Mouse (Mus musculus): ENCODE results near the gene Alx3. TPM values are rescaled to one million over a fixed set of nuclear protein-coding genes. Genes with fewer than 3 reads are reported as not detected.

Gene Alx3
- polyA plus RNA-seq, 1 experiment from 2014 or later, result 1.7 TPM

DNA sequence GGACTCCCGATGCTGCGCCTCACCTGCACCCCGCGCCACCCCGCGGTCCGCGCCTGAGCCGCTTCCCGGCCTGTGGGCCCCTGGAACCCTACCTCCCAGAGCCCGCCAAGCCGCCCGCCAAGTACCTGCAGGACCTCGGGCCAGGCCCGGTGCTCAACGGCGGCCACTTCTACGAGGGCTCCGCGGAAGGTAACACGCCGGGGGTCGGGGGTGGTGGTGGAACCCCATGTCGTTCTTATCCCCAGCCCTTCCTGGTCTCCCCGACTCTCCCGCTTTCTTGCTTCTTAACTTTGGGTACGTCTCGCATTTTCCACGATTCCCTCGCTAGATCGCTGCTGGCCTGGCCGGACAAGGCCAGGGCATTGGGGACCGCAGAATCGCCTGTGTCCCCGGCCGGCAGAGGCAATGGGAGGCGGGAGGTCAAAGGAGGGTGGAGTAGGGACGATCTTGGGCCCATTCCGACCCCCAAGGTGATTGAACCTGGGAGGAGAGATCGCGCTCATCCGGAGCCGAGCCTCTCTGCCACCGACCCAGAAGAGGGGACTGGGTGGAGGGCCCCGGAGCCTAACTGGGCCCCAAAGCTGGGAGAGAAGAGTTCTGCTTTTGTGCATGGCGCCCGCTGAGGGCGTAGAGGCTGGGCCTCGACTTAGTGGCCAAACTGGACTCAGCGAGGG is 570 bp downstream of the Alx3 start:
- Histone ChIP-seq H3K27ac (ENCODE audit: low read depth, low read length) (no peak overlapping the region), H3K27me3 (ENCODE audit: control insufficient read depth, insufficient read depth, low read length) (peaks cover 84% of the 10 kb centered on the region), H3K9me3 (replicated peaks; ENCODE audit: control insufficient read depth, low read length) (no peaks in the 10 kb centered on the region), H3K36me3 (ENCODE audit: control insufficient read depth, insufficient read depth, low read length) (no peaks in the 10 kb centered on the region), H3K9ac (ENCODE audit: low read depth, low read length) (peak overlapping the region; percentile 34; the same call in 1 of the 2 replicates), H3K4me3 (ENCODE audit: low read depth, low read length) (peak overlapping the region; percentile 46), H3K4me2 (peak overlapping the region; percentile 80), H3K4me1 (ENCODE audit: control insufficient read depth, insufficient read depth, low read length) (peaks cover 16% of the 10 kb centered on the region)
- ATAC-seq (replicated peaks; ENCODE audit: insufficient number of reproducible peaks, low FRiP score, low TSS enrichment), result no peak
- WGBS (ENCODE audit: insufficient replicate concordance), result 1% methylated on average over 45 of the region's 50 CpGs

DNA sequence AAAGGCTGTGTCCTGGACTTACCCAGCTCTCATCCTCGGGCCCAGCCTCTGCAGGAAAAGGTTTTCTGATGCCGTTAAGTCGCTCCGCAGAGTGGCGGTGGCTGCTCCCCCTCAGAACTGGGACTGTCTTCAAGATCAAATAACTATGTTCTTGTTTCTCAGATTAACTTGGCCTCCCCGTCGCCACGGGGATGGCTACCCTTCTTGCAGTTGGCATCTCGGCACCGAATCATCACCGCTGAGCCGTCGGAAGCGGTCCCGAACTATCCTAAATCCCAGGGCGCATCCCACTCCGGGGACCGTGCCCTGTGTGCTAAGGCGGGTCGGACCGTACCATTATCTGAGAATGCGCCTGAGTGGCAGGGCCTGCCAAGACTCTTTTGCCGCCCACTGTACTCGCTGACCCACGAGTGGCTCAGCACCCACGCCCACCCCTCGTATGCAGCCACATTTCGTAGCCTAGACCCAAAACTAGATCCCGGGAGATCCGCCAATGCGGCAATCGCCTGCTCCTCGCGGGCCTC is 1.2 kb downstream of the Alx3 start:
- no peak overlapping the region for H3K27ac ChIP-seq (ENCODE audit: low read depth, low read length)
- H3K9ac ChIP-seq (ENCODE audit: low read depth, low read length), result no peak overlapping the region
- ATAC-seq (replicated peaks; ENCODE audit: insufficient number of reproducible peaks, low FRiP score, low TSS enrichment), result no peak
- peak overlapping the region; percentile 46 for H3K4me3 ChIP-seq (ENCODE audit: low read depth, low read length)
- H3K27me3 ChIP-seq (ENCODE audit: control insufficient read depth, insufficient read depth, low read length), result peaks cover 90% of the 10 kb centered on the region
- peak overlapping the region; percentile 80 for H3K4me2 ChIP-seq
- H3K4me1 ChIP-seq (ENCODE audit: control insufficient read depth, insufficient read depth, low read length), result peaks cover 16% of the 10 kb centered on the region
- no peaks in the 10 kb centered on the region for H3K36me3 ChIP-seq (ENCODE audit: control insufficient read depth, insufficient read depth, low read length)
- no peaks in the 10 kb centered on the region for H3K9me3 ChIP-seq (replicated peaks; ENCODE audit: control insufficient read depth, low read length)
- WGBS (ENCODE audit: insufficient replicate concordance), result under 1% methylated on average over 34 of the region's 34 CpGs

DNA sequence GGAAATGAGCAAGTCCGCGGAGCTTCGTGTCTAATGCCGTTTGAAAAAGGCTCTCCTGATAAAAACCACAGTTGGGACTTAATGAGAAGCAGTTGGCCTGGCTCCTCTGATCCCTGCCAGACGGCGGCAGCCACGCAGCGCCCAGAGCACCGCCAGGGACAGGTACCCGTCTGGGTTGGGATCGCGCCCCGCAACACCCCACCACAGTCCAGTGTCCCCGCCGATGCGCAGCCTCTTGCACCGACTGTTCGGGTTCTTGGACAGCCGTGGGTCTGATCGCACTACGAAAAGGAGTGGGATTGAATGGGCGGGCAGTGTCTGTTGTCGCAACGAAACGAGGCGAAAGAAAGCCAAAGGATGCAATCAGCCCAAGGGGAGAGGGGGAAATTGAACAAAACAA is 1.7 kb downstream of the Alx3 start:
- Histone ChIP-seq H3K27ac (ENCODE audit: low read depth, low read length) (no peak overlapping the region), H3K9ac (ENCODE audit: low read depth, low read length) (no peak overlapping the region), H3K36me3 (ENCODE audit: control insufficient read depth, insufficient read depth, low read length) (no peaks in the 10 kb centered on the region), H3K9me3 (replicated peaks; ENCODE audit: control insufficient read depth, low read length) (no peaks in the 10 kb centered on the region), H3K4me2 (peak overlapping the region; percentile 32; the same call in 1 of the 2 replicates), H3K4me1 (ENCODE audit: control insufficient read depth, insufficient read depth, low read length) (peaks cover 16% of the 10 kb centered on the region), H3K27me3 (ENCODE audit: control insufficient read depth, insufficient read depth, low read length) (peaks cover 96% of the 10 kb centered on the region), H3K4me3 (ENCODE audit: low read depth, low read length) (peak overlapping the region; percentile 5; the same call in 1 of the 2 replicates)
- WGBS (ENCODE audit: insufficient replicate concordance), result 0% methylated on average over 26 of the region's 26 CpGs
- no peak for ATAC-seq (replicated peaks; ENCODE audit: insufficient number of reproducible peaks, low FRiP score, low TSS enrichment)

DNA sequence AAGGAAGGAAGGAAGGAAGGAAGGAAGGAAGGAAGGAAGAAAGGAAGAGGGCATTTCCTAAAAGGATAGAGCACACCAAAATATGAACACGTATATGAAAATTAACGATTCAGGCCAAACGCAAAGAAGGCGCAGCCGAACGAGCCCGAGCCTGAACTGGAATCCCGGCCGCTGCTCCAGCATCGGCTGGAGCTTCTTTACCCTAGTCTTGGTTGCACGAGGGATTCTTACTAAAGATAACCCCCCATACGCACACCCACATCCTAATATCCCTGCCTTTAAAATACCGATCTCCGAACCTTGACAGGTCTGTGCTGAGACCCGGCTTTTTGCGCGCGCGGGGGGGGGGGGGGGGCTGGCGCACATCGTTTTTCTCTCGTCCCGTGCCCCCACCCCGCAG is 2.3 kb downstream of the Alx3 start:
- Histone ChIP-seq H3K4me1 (ENCODE audit: control insufficient read depth, insufficient read depth, low read length) (peaks cover 16% of the 10 kb centered on the region), H3K4me3 (ENCODE audit: low read depth, low read length) (no peak overlapping the region), H3K36me3 (ENCODE audit: control insufficient read depth, insufficient read depth, low read length) (no peaks in the 10 kb centered on the region), H3K4me2 (no peak overlapping the region), H3K27ac (ENCODE audit: low read depth, low read length) (no peak overlapping the region), H3K9ac (ENCODE audit: low read depth, low read length) (no peak overlapping the region), H3K27me3 (ENCODE audit: control insufficient read depth, insufficient read depth, low read length) (peaks cover 93% of the 10 kb centered on the region), H3K9me3 (replicated peaks; ENCODE audit: control insufficient read depth, low read length) (no peaks in the 10 kb centered on the region)
- no peak for ATAC-seq (replicated peaks; ENCODE audit: insufficient number of reproducible peaks, low FRiP score, low TSS enrichment)
- 1% methylated on average over 22 of the region's 24 CpGs for WGBS (ENCODE audit: insufficient replicate concordance)

DNA sequence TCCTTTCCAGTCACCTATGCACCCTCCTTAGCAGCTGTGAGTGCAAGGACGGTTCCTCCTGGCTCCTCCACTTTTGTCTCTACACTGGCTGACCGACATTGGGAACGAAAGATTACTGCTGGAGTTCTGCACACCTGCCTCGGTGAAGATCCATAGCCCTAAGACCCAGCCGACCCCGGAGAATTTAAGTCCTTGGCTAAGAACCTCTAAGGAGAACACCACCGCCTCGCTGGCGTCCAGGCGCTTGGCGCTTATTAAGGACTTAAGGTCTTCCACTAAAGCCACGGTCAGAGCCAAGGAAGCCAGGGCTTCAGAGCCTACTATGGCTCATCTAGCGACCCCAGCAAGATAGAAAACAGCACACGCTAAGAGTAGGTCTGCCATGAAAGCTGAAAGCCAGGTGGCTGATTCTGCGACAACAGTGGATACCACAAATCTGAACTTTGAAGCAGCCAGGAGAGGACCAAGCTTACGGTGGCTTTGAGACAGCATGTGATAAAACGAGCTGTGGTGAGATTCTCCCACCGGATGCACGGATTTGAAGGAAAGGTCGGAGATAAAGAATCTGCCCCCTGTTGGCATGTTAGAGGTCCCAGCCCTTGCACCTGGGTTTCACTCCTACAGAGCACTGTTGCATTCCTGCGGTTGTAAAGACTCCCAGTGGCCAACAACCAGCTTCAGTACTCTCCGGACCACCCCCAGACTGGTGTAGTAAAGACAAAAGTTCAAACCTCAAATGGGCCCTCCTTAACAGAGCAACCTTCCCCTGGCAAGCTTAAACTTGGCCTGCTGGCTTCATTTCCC is 3.0 kb downstream of the Alx3 start:
- Histone ChIP-seq H3K4me1 (ENCODE audit: control insufficient read depth, insufficient read depth, low read length) (peaks cover 16% of the 10 kb centered on the region), H3K4me3 (ENCODE audit: low read depth, low read length) (no peak overlapping the region), H3K9ac (ENCODE audit: low read depth, low read length) (no peak overlapping the region), H3K27ac (ENCODE audit: low read depth, low read length) (no peak overlapping the region), H3K27me3 (ENCODE audit: control insufficient read depth, insufficient read depth, low read length) (peaks cover 89% of the 10 kb centered on the region), H3K4me2 (no peak overlapping the region), H3K36me3 (ENCODE audit: control insufficient read depth, insufficient read depth, low read length) (no peaks in the 10 kb centered on the region), H3K9me3 (replicated peaks; ENCODE audit: control insufficient read depth, low read length) (no peaks in the 10 kb centered on the region)
- WGBS (ENCODE audit: insufficient replicate concordance), result 4% methylated on average over 22 of the region's 22 CpGs
- ATAC-seq (replicated peaks; ENCODE audit: insufficient number of reproducible peaks, low FRiP score, low TSS enrichment), result no peak

DNA sequence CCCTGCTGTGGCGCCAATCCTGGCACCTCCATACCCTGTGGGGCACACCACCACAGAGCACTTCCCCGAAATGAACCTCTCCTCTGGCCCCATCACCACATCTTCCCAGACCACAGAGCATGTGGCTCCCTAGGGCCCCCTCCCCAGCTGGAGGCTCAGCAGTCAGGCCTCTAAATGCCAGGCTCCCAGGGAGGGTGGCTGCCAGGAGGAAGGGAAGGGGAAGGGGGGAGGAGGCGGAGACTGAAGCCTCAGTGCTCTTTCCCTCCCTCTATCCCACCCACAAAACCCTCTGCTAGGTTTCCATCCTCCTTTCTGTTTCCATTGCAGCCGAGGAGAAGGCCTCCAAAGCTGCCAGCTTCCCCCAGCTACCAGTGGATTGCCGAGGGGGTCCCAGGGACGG is 5.3 kb downstream of the Alx3 start:
- Histone ChIP-seq H3K4me3 (ENCODE audit: low read depth, low read length) (no peak overlapping the region), H3K36me3 (ENCODE audit: control insufficient read depth, insufficient read depth, low read length) (no peaks in the 10 kb centered on the region), H3K9ac (ENCODE audit: low read depth, low read length) (no peak overlapping the region), H3K27me3 (ENCODE audit: control insufficient read depth, insufficient read depth, low read length) (peaks cover 78% of the 10 kb centered on the region), H3K4me2 (no peak overlapping the region), H3K4me1 (ENCODE audit: control insufficient read depth, insufficient read depth, low read length) (peaks cover 11% of the 10 kb centered on the region), H3K27ac (ENCODE audit: low read depth, low read length) (no peak overlapping the region), H3K9me3 (replicated peaks; ENCODE audit: control insufficient read depth, low read length) (no peaks in the 10 kb centered on the region)
- no peak for ATAC-seq (replicated peaks; ENCODE audit: insufficient number of reproducible peaks, low FRiP score, low TSS enrichment)
- WGBS (ENCODE audit: insufficient replicate concordance), result 29% methylated on average over 6 of the region's 6 CpGs

DNA sequence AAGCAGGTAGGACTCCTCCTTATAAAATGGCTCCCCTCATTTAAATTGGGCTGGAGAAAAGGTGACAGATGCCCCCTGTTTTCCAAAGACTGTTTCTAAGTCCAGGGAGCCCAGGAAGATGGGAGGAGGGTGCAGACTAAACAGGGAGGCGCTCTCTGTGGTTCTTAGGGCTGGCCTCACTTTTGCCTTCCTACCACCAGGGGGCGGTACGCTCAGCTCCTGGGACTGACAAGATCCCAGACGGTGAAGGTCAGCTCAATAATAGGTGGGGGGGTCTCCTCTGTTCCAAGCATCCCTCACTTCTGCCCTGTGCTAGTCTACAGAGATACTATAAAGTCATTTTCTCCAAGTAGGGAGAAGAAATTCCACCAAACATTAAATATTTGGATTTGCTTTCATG is 10.5 kb downstream of the Alx3 start:
- 10% methylated on average over 4 of the region's 4 CpGs for WGBS (ENCODE audit: insufficient replicate concordance)
- Histone ChIP-seq H3K4me3 (ENCODE audit: low read depth, low read length) (no peak overlapping the region), H3K9ac (ENCODE audit: low read depth, low read length) (no peak overlapping the region), H3K9me3 (replicated peaks; ENCODE audit: control insufficient read depth, low read length) (no peaks in the 10 kb centered on the region), H3K36me3 (ENCODE audit: control insufficient read depth, insufficient read depth, low read length) (no peaks in the 10 kb centered on the region), H3K27ac (ENCODE audit: low read depth, low read length) (no peak overlapping the region), H3K4me1 (ENCODE audit: control insufficient read depth, insufficient read depth, low read length) (peaks cover 3% of the 10 kb centered on the region; the same call in 1 of the 2 replicates), H3K4me2 (no peak overlapping the region), H3K27me3 (ENCODE audit: control insufficient read depth, insufficient read depth, low read length) (peaks cover 29% of the 10 kb centered on the region)
- no peak for ATAC-seq (replicated peaks; ENCODE audit: insufficient number of reproducible peaks, low FRiP score, low TSS enrichment)

DNA sequence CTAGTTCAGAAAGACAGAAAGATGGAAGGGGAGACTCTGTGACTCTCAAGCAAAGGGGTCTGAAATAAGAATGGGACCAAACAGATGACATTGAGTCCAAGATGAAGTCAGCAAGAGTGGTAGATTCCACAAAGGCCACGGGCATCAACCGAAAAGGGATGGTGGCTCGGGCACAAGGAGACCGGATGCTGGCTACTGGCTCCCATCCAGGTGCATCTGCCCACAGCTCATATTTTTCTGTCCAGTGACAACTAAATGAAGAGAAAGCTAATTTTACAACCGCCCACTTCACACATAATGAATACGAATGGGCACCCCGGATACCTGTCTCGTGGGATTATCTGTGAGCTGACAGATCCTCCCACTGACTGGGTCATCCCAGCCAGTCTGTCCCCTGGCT is 12.4 kb downstream of the Alx3 start:
- 82% methylated on average over 8 of the region's 8 CpGs for WGBS (ENCODE audit: insufficient replicate concordance)
- ATAC-seq (replicated peaks; ENCODE audit: insufficient number of reproducible peaks, low FRiP score, low TSS enrichment), result no peak
- no peak overlapping the region for H3K4me3 ChIP-seq (ENCODE audit: low read depth, low read length)

More for the DNA sequence above, 12.4 kb downstream of the Alx3 start:
- peaks cover 14% of the 10 kb centered on the region for H3K4me1 ChIP-seq (ENCODE audit: control insufficient read depth, insufficient read depth, low read length)
- H3K9ac ChIP-seq (ENCODE audit: low read depth, low read length), result no peak overlapping the region
- H3K27me3 ChIP-seq (ENCODE audit: control insufficient read depth, insufficient read depth, low read length), result peaks cover 15% of the 10 kb centered on the region
- no peak overlapping the region for H3K4me2 ChIP-seq
- H3K36me3 ChIP-seq (ENCODE audit: control insufficient read depth, insufficient read depth, low read length), result 0 out of 2 replicates have a peak, but pooled peaks cover 4% of the 10 kb centered on the region
- no peak overlapping the region for H3K27ac ChIP-seq (ENCODE audit: low read depth, low read length)
- no peaks in the 10 kb centered on the region for H3K9me3 ChIP-seq (replicated peaks; ENCODE audit: control insufficient read depth, low read length)
